Mouse (Mus musculus): Measurements from ENCODE around the gene Mbd6.

Mbd6 gene

DNA sequence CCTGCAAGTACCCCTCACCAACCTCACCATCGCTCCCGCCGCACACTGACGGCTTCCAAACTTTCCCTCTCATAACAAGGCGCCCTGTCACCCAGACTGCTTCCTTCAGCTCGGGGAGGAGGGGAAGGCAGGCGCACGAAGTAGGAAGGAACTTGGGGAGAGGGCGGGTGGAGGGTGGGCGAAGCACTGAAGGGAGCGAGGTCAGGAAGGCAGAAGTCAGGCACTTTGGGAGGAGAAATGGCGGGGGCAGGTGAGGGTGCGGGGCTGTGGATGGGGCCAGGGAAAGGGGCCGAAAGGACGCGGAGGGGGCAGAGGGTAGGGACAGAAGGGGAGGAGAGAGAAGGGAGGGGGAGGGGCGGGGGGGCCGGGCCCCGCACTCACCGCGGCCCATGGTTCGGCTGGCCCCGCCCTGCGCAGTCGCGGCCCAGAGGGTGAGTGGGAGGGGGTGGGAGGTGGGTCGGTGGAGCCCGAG is 454 bp downstream of the Mbd6 start:
- DNase-seq (ENCODE audit: extremely low spot score, low spot score), result no peak

DNA sequence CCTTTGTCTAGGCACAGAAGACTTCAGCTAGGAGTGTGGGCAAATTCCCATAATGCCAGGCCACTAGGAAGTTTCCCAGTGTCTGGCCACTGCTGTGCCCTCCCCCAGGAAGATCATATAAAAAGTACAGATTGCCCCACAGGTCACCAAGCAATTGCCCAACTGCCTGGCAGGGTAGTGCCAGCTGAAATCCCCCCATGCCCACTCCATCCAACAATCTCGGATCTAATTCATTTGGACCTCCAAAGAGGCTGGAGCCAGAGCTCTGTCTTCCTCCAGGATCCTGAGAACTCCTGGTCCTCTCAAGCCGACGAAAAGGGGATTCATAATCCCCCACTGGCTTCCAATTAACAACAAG is 903 bp downstream of the Mbd6 start:
- DNase-seq (ENCODE audit: extremely low spot score, low spot score), result no peak

DNA sequence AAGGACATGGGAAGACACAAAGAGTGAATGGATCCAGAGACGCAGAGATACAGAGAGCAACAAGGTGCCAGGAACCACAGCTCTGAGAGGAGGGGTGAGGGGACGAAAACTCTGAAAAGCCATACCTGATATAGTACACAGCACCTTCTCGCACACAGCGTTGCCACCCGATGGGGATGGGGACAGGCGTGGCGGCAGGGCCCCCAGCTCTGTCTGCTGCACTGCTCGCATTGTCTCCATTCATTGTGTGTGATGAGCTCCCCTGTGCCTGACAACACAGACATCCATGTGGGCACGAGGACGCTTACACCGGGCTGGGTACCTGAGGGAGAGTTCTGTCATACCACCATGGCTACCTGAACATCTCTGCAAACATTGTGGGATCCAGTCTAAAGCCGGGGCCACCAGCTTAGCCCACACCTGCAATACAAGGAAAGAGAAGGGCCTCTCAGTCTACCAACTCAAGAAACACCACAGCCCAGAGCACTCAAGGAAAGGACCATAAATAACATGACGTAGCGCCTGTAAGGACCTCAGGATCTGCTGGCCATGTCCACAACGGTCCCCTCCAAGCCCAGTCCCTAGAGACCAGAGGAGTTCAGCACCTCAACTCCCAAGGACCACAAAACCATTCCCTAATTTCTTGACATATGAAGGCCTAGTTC is 1.4 kb downstream of the Mbd6 start:
- no peak for DNase-seq (ENCODE audit: extremely low spot score, low spot score)

DNA sequence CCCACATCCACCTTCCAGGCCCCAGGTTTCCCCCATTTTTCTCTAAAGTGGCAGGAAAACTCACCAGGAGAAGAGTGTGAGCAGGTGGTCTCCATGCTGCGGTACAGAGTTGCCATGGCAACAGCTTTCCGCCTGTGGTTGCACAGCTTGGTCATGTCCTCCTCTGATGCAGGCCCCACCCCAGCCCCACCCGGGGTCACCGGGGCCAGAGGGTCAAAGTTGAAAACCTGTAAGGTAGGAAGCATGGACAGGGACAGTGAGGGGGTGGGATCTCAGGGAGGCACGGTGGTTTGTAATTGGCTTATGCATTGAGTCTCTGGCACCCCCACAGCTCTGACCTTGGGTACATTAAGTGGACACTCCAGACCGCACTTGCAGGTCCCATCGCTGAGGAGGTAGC is 2.1 kb downstream of the Mbd6 start:
- DNase-seq (ENCODE audit: extremely low spot score, low spot score), result peak; percentile 50

DNA sequence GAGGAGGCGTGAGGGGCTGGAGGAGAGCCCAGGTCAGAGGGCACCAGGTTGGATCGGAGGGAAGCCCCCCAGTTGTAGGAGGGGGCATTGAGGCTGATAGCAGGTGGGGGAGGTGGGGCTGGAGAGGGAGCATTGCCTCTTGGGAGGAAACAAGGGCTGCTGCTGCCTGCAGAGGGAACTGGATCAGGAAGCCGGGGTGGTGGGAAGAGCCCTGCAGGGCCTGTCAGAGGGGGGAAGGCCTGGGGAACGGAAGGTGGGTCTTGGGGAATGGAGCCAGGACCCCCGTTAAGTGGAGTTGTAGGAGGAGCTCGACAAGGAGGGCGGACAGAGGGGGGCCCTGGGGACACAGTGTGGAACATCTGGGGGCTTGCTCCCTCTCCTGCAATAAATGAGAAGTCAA is 2.6 kb downstream of the Mbd6 start:
- DNase-seq (ENCODE audit: extremely low spot score, low spot score), result no peak

DNA sequence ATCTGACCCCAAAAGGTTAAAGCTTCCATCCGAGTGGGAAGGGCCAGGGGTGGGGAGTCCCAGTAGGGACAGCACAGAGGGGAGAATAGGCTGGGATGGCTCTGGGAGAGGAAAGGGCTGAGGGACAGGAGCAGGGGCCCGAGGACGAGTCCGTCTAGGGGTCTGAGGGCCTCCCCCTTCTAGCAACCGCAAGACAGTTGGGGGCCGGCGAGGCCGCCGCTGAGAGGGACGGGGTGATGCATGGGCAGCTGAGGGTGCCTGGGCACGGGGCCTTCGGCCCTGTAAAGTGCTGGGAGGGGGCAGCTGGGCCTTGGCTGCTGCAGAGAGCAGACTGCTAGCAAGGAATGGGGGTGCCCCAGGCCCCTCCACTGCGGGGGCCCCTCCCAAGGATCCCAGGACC is 3.2 kb downstream of the Mbd6 start:
- no peak for DNase-seq (ENCODE audit: extremely low spot score, low spot score)

DNA sequence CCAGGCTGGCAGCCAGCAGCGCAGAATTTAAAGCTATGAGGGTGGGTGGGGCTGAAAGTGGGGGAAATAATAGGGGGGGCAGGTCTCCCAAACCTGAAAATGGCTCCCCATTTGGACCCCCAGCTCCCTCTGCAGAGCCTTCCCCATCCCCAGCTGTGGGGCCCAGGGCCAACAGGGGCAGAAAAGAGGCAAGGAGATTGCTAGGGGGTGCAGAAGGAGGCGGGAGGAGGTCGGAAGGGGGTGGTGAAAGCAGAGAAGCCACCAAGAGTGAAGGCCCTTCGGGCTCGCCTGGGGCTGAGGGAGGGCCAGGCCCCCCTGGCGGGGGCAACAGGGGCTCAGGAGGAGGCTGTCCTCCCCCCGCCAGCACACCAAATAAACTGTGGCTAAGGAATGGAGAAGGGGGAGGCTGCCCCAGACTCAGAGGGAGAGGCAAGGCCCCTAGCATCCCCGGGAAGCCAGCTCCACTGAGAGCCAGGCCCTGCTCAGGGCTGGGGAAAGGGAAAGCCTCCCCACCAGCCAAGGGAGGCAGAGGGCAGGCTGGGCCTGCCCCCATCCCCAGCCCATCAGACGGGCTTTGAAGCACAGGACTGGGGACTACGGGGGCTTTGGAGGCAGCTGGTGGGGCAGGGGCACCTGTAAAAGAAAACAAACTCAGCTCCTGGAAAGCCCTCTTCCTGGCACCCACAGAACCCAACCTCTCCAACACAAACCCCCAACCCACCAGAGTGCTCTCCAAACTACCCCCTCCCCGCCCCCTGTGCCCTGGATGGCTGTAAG is 3.9 kb downstream of the Mbd6 start:
- no peak for DNase-seq (ENCODE audit: extremely low spot score, low spot score)

DNA sequence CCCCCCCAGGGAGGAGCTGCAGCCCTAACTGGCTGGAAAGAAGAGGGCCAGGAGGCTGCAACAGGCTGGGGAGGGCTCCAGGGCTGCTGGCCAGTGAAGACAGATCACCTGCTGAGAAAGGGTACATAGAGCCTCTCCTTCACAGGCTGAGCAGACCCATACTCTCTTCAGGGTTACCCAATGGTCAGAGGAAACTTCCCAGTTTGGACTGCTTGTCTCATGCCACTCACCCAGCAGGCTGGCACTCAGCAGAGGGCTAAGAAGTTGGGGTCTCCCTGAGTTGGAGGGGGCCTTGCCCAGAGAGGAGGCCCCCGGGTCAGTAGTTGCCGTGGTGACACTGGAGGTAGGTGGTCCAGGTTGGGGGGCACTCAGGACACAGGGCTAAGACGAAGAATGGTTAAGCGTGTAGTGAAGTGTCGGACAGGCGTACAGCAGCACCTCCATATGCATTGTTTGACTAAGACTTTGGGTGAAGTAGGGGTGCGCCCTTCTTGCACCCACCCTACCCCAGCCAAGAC is 4.7 kb downstream of the Mbd6 start:
- DNase-seq (ENCODE audit: extremely low spot score, low spot score), result no peak

DNA sequence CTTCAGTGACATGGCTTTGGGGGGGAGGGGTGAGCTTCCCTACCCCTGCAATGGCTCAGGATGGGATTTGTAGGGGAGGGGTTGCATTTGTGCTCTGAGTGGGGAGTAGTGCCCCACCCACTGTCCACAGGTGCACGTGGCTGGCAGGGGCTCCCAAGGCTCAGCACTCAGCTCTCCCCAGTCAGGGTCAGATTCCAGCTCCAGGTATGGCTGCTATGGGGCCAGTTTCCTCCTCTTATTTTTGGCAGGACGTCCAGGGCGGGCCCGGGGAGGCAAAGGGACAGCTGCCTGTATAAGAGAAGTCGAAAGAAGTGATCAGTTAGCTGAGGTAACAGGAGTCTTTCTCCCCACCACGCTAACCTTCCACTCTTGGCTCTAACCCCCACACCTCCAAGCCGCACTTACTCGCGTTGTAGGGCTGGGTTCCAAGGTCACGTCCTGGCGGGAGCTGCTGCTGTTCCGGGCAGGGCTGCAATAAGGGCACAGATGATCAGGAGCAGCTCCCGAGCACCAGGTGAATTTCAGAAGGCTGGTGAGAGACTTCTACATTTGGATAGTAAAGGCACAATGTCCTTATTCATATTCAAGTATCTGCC is 6.1 kb downstream of the Mbd6 start:
- no peak for DNase-seq (ENCODE audit: extremely low spot score, low spot score)

DNA sequence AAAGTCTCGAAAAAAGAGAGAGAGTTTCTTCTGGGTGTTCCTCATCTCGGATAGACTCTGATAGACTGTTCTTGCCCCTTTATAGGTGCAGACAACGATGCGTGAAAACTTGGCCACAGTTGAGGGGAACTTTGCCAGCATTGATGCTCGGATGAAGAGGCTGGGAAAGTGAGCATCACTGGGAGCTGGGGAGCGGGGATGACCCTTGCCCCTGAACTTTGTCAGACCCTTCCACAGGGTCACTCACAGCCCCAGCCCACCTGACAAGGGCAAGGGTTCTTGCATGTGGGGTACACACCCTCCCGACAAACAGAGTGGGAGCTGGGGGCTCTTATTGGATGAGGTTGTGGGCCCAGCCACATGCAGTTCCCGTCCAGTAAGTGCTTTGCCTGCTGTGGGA is 7.5 kb downstream of the Mbd6 start:
- no peak for DNase-seq (ENCODE audit: extremely low spot score, low spot score)

DNA sequence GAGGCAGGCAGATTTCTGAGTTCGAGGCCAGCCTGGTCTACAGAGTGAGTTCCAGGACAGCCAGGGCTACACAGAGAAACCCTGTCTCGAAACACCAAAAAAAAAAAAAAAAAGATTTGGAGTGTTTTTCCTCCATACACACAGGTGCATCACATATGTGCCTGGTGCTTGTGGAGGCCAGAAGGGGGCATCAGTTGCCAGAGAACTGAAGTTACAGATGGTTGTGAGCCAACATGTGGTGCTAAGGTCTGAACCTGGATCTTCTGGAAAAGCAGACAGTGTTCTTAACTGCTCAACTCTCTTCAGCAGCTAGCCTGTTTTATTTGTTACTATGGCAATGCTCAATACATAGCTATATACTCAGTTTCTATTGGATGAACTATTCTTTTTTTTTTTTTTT is 9.1 kb downstream of the Mbd6 start:
- no peak for DNase-seq (ENCODE audit: extremely low spot score, low spot score)

DNA sequence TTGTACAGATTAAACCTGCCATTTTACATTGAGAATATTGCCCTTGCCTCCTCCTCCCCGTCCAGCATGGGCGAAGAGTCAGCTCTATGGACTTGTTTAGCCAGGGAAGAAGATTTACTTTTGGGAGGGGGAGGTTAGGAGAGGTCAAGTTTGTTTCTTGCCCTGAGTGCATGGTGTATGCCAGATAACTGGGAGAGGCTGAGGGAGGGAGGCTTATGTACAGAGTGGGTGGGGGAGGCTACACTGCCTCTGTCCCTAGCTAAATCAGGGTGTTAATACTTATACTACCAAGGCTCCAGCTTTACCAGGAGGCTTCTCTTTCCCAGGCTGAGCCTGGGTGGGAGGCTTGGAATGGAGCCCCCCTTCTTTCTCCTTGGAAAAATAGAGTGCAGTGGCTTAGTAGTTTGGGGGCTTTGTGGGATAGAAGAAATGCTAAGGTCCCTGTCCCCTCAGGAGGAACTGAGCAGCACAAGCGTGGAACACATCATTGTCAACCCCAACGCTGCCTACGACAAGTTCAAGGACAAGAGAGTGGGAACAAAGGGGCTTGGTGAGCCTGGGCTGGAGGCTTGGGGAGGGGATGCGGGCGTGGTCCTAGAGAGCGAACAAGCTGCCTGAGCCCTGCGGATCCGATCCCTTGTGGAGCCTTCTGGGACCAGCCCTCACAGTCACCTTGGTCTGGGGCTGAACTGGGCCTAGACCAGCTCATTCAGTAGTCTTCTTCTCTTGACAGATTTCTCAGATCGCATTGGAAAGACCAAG is 14.4 kb downstream of the Mbd6 start:
- no peak for DNase-seq (ENCODE audit: extremely low spot score, low spot score)

DNA sequence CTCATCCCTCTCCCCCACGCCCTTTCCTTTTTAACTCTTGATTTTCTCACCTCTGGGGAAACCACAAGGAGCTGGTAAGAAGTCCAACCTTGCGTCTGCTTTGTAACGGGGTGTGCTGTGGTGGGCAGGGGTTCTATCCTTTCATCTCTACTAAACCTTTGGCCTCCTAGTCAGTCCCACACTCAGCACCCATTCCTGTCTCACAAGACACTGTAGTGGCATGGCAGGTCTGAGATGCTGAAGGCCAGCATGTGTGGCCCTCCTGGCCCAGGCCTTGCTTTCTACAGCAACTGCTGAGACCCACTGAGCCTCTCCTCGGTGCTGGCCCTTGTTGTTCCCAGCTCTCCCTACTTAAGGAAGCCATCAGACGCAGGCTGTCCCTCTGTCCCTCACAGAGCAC is 16.4 kb downstream of the Mbd6 start:
- DNase-seq (ENCODE audit: extremely low spot score, low spot score), result no peak

DNA sequence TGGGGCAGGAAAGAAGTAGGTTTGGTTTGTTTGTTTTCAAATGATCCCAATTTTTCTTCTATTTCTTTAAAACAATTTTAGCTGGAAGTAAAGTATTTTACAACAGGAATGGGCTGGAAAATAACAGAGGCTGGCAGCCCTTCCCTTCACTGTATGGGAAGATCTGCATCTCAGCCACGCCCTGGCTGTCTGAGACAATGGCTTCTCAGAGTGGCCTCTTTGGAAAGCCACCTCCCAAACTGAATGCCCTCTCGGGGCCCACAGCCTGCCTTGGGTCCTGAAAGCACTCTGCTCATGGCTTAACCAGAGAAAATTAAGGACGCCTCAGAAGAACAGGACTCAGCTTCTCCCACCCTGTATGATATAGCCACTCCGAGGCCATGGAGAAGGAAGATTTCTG is 18.9 kb downstream of the Mbd6 start:
- DNase-seq (ENCODE audit: extremely low spot score, low spot score), result no peak

DNA sequence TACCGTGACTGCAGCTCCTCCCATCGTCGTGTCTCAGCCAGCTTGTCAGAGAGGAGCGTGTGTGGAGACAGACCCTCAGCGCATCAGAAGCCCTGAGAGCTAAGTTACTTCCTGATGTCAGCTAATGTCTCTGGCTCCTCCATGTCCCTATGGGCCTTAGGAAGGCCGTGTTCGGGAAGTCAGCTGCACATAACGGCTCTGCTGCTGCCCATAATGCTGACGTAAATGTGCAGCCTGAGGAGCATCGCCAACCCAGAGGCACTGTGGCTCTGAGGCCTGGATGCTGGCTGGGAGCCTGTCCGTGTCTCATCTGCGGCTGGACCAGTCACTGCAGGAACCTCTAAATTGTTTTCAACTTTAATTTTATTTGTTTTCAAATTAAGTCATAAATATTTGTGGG is 19.8 kb downstream of the Mbd6 start:
- no peak for DNase-seq (ENCODE audit: extremely low spot score, low spot score)

DNA sequence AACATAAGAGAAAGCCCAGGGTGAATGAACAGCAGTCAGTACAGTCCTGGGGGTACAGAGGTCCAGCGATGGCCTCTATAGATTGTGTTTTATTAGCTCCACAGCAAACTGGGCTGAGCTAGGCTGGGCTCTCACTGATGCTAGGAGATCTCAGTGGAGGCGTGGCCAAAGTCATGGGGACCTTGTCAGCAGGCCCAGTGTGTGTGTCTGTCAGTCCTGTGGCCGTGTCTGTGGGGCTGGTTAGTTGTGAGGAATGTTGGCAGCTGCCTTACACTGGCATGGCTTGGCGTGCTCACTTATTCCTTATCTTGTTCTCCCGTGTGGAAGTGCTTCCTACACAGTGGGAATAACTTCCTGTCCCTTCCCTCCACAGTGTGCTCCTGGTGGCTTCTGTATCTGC is 20.4 kb downstream of the Mbd6 start:
- no peak for DNase-seq (ENCODE audit: extremely low spot score, low spot score)

DNA sequence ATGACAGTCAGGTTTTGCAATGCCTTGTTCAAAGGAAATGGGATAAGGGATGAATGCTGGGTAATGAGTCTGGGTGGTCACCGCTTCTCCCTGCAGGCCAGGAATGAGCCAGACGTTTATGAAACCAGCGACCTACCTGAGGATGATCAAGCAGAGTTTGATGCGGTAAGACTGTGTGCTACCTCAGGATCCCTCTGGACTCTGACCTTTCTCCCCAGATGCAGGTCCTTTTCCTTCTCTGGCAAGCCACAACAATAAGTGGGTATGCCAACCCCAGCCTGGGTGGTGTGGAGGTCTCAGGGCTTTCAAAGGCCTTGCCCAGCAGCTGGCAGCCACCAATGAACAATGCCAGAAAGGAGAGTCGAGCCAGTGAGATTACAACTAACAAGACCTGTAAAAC is 21.5 kb downstream of the Mbd6 start:
- DNase-seq (ENCODE audit: extremely low spot score, low spot score), result no peak

DNA sequence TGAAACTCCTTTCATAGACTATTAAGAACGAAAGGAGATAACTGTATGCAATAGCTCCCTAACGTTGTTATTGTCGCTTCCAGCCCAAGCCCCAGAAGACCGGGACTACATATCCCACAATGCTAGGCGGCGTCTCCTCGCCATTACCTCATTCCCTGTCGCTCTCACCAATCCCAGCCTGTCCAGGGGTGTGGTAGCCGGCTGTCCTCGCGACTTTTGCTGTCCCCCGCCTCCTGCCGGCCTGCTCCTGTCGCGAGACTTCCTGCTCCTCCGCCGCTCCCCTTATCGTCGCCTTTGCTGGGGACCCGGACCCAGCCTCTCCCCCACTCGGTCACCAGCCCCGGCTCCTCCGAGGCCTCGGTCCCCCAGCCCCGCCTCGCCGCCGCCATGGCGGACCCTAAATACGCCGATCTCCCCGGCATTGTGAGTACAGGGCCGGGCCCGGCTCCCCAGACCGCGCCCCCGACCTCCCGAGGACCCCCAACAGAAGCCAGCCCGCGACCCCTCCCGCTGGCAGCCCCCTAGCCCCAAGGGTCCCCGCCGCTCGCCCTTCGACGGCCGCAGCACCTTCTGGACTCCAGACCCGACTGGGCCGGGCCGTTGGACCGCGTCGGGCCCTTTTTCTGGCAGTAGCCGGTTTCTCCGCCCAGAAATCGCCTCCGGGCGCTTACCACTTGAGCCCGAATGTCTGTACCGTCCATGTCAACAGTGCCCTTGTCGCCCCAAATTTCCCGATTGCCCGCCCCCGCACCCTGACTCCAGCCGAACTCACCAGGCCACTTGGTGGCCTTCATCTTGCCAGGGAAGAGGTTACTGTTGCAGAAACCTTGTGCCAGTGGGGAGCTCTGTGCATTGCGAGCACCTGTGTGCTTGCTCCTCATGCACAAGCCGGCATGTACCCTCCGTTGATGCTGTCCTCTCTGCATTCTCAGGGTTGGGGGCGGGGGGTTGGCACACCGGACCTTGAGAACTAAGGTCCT is 22.4 kb downstream of the Mbd6 start, which contains the start of gene Dctn2:
TSS of gene Dctn2 (plus strand) at position 257 of the 980 bp plus-strand sequence.
- DNase-seq (ENCODE audit: extremely low spot score, low spot score), result peak; percentile 91

DNA sequence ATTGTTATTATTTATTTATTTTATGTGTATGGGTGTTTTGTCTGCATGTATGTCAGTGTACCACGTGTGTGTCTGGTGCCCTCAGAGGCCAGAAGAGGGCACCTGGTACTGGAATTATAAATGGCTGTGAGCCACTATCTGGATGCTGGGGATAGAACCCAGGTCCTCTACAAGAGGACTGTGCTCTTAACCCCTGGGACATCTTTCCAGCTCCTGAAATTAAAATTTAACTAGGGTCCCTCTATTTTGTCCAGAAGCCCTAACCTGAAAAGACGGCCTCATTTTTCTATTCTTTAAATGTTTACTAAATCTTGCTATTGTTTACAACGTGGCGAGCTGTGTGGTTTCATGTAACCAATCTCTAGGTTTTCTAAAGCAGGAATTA is 23.1 kb downstream of the Mbd6 start:
- no peak for DNase-seq (ENCODE audit: extremely low spot score, low spot score)

DNA sequence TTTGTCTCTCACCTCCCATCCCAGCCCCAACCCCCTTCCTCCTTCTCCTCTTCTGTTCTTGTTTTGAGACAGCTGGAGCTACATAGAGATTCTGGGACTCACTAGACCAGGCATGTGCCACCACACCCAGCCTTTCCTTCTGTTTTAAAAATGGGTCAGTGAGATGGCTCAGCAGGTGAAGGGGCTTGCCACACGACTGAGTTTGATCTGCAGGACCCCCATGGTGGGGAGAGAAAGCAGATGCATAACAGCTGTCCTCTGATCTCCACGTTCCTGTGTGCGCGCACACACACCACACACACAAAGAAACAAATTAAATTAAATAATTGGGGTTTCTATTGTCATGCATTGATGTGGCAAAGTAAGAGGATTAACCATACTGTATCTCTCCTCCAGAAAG is 23.8 kb downstream of the Mbd6 start:
- no peak for DNase-seq (ENCODE audit: extremely low spot score, low spot score)

DNA sequence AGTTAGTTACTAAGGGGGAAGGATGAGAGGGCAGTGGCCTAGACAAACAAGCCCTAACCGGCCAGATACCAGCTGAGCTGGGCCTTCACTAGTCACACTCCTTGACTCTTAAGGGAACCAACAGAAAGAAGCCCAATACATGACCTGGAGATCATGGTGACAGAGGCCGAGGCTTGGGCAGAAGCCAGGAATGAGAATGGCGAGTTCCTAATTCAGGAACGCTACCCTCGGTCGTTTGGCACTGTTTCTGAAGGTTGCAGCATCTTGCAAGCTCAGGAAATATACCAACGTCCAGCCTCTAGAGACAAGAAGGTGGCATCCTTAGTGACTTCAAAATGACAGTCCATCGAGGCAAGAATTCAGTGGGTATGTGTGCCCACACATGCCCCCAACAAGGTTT is 24.5 kb downstream of the Mbd6 start:
- DNase-seq (ENCODE audit: extremely low spot score, low spot score), result no peak
